10 mouse cellular contexts compared by ENCODE assay signal in genomic region chr8:109970323-109970722, GRCm38 (mm10). TPM values are rescaled to one million over a fixed set of nuclear protein-coding genes. Genes with fewer than 3 reads are reported as not detected.
A peak's percentile ranks its signal among the peaks of the same experiment; 100 is the strongest.
DNase-seq lines count a peak whose midpoint lies in the region; ATAC-seq and TF ChIP-seq lines count a peak whose summit lies in the region.
"Had no signal": no experiment of that assay in that cellular context is flagged by ENCODE, and none has a peak within 500 bp of the region (broad histone marks: within the 10 kb centered on the region; RNA-seq: fewer than 3 reads in every experiment).

No protein-coding gene starts in this region.

- no peak overlapping the region for H3K4me2 ChIP-seq in embryonic facial prominence, embryonic 11.5 days (ENCODE audit: low read depth, low read length)
- H3K4me2 ChIP-seq in lung, embryonic 14.5 days, result no peak overlapping the region

- DNase-seq in embryonic facial prominence, embryonic 11.5 days (ENCODE audit: low spot score), result peak; percentile 75
- DNase-seq in embryonic facial prominence, embryonic 10.5 days (ENCODE audit: low spot score), result no peak
- DNase-seq in lung, embryonic 14.5 days, result peak; percentile 78
- no peak for DNase-seq in lung, postnatal 4 days
- peak; percentile 72 for DNase-seq in embryo, embryonic 10.5 days (ENCODE audit: low spot score)
- DNase-seq in retina, adult 2 months (ENCODE audit: low read depth, low spot score), result peak; percentile 43
- no peak for DNase-seq in spleen, postnatal 4 days (ENCODE audit: low spot score in 2 of 2)
- DNase-seq in spleen, adult 18-20 months, result no peak

- no peaks in the 10 kb centered on the region for H3K36me3 ChIP-seq in embryonic facial prominence, embryonic 11.5 days (replicated peaks; ENCODE audit: control insufficient read depth, insufficient read depth, low read depth, low read length)
- no peaks in the 10 kb centered on the region for H3K36me3 ChIP-seq in embryonic facial prominence, embryonic 10.5 days (replicated peaks)
- H3K36me3 ChIP-seq in lung, embryonic 14.5 days (ENCODE audit: insufficient read depth), result no peaks in the 10 kb centered on the region

- no peak overlapping the region for H3K27ac ChIP-seq in embryonic facial prominence, embryonic 11.5 days (replicated peaks; ENCODE audit: low read depth, low read length)
- H3K27ac ChIP-seq in embryonic facial prominence, embryonic 10.5 days (replicated peaks), result no peak overlapping the region
- H3K27ac ChIP-seq in lung, embryonic 14.5 days (ENCODE audit: low read depth), result no peak overlapping the region

- TF ChIP-seq CTCF in lung, embryonic 14.5 days (IDR thresholded peaks at IDR 0.05; ENCODE audit: low read depth), result peak; percentile 83

- no peak overlapping the region for H3K4me3 ChIP-seq in embryonic facial prominence, embryonic 11.5 days (ENCODE audit: low read depth, low read length)
- no peak overlapping the region for H3K4me3 ChIP-seq in embryonic facial prominence, embryonic 10.5 days
- H3K4me3 ChIP-seq in lung, embryonic 14.5 days (ENCODE audit: low read depth, low read length), result no peak overlapping the region

- 9% methylated on average over 9 of the region's 9 CpGs for WGBS in embryonic facial prominence, embryonic 11.5 days
- WGBS in embryonic facial prominence, embryonic 10.5 days, result 11% methylated on average over 9 of the region's 9 CpGs
- WGBS in lung, embryonic 14.5 days, result 5% methylated on average over 9 of the region's 9 CpGs

- H3K9ac ChIP-seq in embryonic facial prominence, embryonic 11.5 days (replicated peaks; ENCODE audit: low read length), result no peak overlapping the region
- no peak overlapping the region for H3K9ac ChIP-seq in lung, embryonic 14.5 days

- no peaks in the 10 kb centered on the region for H3K9me3 ChIP-seq in embryonic facial prominence, embryonic 11.5 days (replicated peaks; ENCODE audit: control insufficient read depth, low read length)
- H3K9me3 ChIP-seq in embryonic facial prominence, embryonic 10.5 days, result peaks cover 3% of the 10 kb centered on the region; the same call in 1 of the 2 replicates
- no peaks in the 10 kb centered on the region for H3K9me3 ChIP-seq in lung, embryonic 14.5 days (ENCODE audit: low read depth, low read length)

- ATAC-seq in embryonic facial prominence, embryonic 11.5 days (replicated peaks; ENCODE audit: insufficient number of reproducible peaks, low FRiP score, low TSS enrichment, low read depth), result no peak
- ATAC-seq in lung, embryonic 14.5 days (ENCODE audit: insufficient read depth), result peak; percentile 38; the same call in 1 of the 2 replicates

- no peaks in the 10 kb centered on the region for H3K4me1 ChIP-seq in embryonic facial prominence, embryonic 11.5 days (ENCODE audit: control insufficient read depth, insufficient read depth, low read length)
- H3K4me1 ChIP-seq in embryonic facial prominence, embryonic 10.5 days, result no peaks in the 10 kb centered on the region
- H3K4me1 ChIP-seq in lung, embryonic 14.5 days (ENCODE audit: insufficient read depth), result no peaks in the 10 kb centered on the region

- H3K27me3 ChIP-seq in embryonic facial prominence, embryonic 11.5 days (ENCODE audit: control insufficient read depth, insufficient read depth, low read length), result no peaks in the 10 kb centered on the region; the same call in 1 of the 2 replicates
- H3K27me3 ChIP-seq in embryonic facial prominence, embryonic 10.5 days (replicated peaks; ENCODE audit: low read depth, poor library complexity, severe bottlenecking), result peaks cover 27% of the 10 kb centered on the region
- H3K27me3 ChIP-seq in lung, embryonic 14.5 days (ENCODE audit: insufficient read depth, low read length), result peaks cover 16% of the 10 kb centered on the region

RNA-seq across cellular contexts. Expression of gene Marveld3, which starts 8.3 kb away (rescaled TPM):
- polyA plus RNA-seq in embryonic facial prominence, embryonic 11.5 days (2014; fragmentation: Nextera tagmentation; extraction: Ambion mirVana), result 0.43 and 0.65 TPM in 2 replicates
- 1.4 and 2.0 TPM in 2 replicates for polyA plus RNA-seq in embryonic facial prominence, embryonic 10.5 days (2016; fragmentation: Nextera tagmentation; extraction: Ambion mirVana)
- 5.4 and 6.3 TPM in 2 replicates for polyA plus RNA-seq in lung, embryonic 14.5 days (2014; fragmentation: Nextera tagmentation; extraction: Ambion mirVana)

RNA-seq across cellular contexts. Expression of gene Tat, which starts 19.9 kb away (rescaled TPM):
- not detected in 2 replicates for polyA plus RNA-seq in embryonic facial prominence, embryonic 11.5 days (2014; fragmentation: Nextera tagmentation; extraction: Ambion mirVana)
- polyA plus RNA-seq in embryonic facial prominence, embryonic 10.5 days (2016; fragmentation: Nextera tagmentation; extraction: Ambion mirVana), result not detected in 2 replicates
- not detected in 2 replicates for polyA plus RNA-seq in lung, embryonic 14.5 days (2014; fragmentation: Nextera tagmentation; extraction: Ambion mirVana)
- polyA plus RNA-seq: intestine, embryonic 14.5 days; neural tube, embryonic 14.5 days had no signal

Comparison
In these comparisons a context has a peak if more than half of its experiments do, and no peak if none do; other contexts are left out.
1. DNase-seq: peak in embryonic facial prominence, embryonic 11.5 days (single experiment), lung, embryonic 14.5 days (single experiment), embryo, embryonic 10.5 days (single experiment) and retina, adult 2 months (single experiment); none in embryonic facial prominence, embryonic 10.5 days (single experiment), lung, postnatal 4 days (0 of 2), spleen, postnatal 4 days (0 of 2) and spleen, adult 18-20 months (0 of 2).